Mouse (Mus musculus) bone marrow macrophage, adult 2 months (primary cell): Measurements from ENCODE around the gene Ube2h. TPM values are rescaled to one million over a fixed set of nuclear protein-coding genes. Genes with fewer than 3 reads are reported as not detected.
A peak's percentile ranks its signal among the peaks of the same experiment; 100 is the strongest.
"Not testable (repeated sequence)": the region's sequence is repeated elsewhere in the genome, so short reads cannot be mapped to it uniquely, and the experiment has no call there.

Experiments
- H3K27ac ChIP-seq: 2 replicates; pipeline ENCODE4 v1.5.1; 2012; ENCODE audit warnings: low read depth, low read length; ENCODE audit not compliant: insufficient read depth
- H3K4me1 ChIP-seq: 2 replicates; pipeline ENCODE4 v1.6.1; 2012; ENCODE audit warnings: low read length; ENCODE audit not compliant: control insufficient read depth, insufficient read depth
- H3K4me3 ChIP-seq: 2 replicates; pipeline ENCODE4 v1.5.1; 2012; ENCODE audit warnings: mild to moderate bottlenecking, low read length, moderate library complexity; ENCODE audit not compliant: insufficient read depth
- CTCF ChIP-seq: IDR thresholded peaks from 2 replicates; pipeline ENCODE4 v1.5.1; 2012; ENCODE audit warnings: low read depth, mild to moderate bottlenecking, low read length, moderate library complexity
- POLR2A ChIP-seq: IDR thresholded peaks from 2 replicates; pipeline ENCODE4 v1.6.1; 2012; ENCODE audit warnings: mild to moderate bottlenecking, low read depth, low read length, borderline replicate concordance
- polyA plus RNA-seq: library from polyadenylated mRNA; stranded (reverse); fragments of >200 nt; gene quantifications from 2 replicates; pipeline ENCODE4 v1.2.4, GENCODE M21; 2012; ENCODE audit not compliant: missing spikeins, insufficient read depth, insufficient read length

The Ube2h gene
- polyA plus RNA-seq, 1 experiment, result 39.4 TPM

DNA sequence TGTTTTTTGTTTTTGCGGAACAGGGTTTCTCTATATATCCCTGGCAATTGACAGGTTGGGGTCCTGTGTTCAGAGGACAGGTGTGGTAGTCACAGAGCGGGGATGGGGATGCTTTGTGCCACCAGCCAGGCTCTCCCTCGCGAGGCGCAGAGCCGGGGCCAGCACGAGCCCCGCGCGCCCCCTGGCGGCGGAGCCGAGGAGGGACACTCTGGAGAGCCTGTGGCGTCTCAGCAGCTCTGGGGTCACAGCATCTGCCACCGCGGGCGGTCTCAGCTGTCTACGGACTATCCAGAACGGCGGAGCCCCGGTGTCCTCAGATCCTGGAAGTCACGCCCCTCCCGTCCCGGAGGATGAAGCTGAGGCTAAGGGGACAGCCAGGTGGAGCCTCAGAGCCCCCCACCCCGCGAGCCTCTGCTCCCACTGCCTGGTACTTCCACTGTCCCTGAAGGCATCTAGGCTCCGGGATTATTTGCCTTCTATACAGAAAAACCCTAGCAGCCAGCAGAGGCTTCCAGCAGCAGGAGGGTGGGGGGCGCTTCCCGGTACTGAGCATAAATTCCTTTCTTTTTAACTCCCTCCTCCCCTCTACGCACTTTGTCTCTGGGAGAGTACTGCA is 98.6 kb downstream of the Ube2h start:
- no peak overlapping the region for H3K4me3 ChIP-seq

DNA sequence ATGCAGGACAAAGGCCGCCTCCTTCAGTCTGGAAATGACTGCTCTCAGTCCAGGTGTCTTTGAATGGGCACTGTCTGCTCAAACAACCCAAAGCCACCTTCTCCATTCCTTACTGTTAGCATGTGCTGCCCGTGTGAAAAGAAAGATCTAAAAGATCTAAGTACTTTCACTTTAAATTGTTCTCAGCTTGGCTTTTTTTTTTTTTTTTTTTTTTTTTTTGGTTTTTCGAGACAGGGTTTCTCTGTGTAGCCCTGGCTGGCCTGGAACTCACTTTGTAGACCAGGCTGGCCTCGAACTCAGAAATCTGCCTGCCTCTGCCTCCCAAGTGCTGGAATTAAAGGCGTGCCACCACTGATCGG is 99.2 kb downstream of the Ube2h start:
- not testable (repeated sequence) for H3K4me3 ChIP-seq, H3K4me1 ChIP-seq, H3K27ac ChIP-seq

More for the DNA sequence above, 98.6 kb downstream of the Ube2h start:
- TF ChIP-seq POLR2A (no peak), CTCF (peak; percentile 83)
- peaks cover 5% of the 10 kb centered on the region; the same call in 1 of the 2 replicates for H3K4me1 ChIP-seq
- H3K27ac ChIP-seq, result no peak overlapping the region

DNA sequence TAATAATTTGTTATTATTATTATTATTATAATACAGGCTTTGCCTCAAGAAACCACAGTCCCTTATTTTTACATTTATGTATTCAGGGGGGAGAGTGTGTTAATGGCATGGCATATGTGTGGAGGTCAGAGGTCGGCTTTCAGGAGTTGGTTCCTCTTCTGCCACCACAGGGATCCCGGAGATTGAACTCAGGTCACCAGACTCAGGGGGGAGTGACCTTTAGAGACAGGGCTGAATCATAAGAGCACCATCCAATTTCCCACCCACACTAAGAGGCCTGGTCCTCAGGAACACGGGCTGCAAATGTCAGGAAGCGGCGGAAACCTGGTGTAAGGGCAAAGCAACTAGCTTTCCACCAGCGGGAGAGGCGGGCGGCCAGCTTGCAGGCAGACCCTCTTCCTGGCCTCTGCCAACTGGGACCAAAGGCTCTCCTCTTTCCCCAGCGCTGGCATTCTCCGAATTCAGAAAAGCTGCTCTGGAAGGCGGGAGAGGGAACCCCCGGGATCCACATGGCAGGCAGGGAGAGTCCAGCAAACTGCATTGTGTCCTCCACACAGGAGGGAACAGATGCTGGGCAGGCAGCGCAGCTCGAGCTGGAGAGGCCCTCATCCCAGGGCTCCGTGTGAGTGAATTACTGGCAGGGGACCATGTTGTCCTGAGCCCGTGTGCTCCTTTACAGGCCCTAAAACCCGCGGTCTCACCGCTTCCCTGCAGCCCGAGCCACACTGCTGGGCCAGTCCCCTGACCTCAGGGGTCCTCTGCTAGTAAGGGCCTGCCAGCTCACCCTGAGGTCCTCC is 99.8 kb downstream of the Ube2h start:
- Histone ChIP-seq H3K27ac (no peak overlapping the region), H3K4me1 (peaks cover 5% of the 10 kb centered on the region; the same call in 1 of the 2 replicates), H3K4me3 (no peak overlapping the region)
- TF ChIP-seq CTCF, result no peak

DNA sequence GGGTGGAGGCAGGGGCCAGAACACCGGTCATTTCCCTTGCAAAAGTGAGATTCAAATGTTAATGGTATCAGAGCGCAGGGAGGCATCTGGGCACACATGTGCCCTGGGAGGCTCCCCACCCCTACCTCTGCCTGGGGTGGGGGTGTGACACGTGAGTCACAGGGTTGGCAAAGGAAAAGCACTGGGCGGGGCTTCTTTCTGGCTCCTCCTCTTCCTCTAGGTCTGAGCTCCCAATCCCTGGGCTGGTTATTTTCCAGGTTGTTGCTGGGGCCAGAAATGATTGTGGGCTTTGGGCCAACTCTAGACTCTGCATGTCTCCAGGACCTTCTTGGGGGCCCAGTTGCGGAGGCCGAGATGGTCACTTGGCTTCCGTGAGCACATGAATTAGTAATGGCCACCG is 108.2 kb downstream of the Ube2h start:
- Histone ChIP-seq H3K27ac (no peak overlapping the region), H3K4me3 (no peak overlapping the region), H3K4me1 (peaks cover 11% of the 10 kb centered on the region)
- TF ChIP-seq POLR2A (no peak), CTCF (no peak)

DNA sequence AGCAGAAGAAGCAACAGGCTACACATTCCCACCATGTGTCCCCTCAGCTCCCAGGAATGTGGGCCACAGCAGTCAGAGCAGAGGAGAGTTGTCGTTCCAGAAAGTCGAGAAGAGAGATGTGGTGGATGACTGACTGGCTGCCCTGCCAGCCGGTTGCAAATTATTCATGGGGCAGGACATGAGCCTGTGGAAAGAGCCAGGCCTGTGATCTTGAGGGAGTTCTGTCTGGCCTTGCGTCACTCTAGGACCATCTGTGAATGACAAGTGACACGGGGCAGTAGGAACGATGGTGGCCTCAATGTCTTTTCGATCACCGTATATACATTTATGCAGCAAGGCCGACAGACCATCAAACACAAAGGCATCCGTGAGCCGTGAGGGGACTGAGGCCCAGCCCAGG is 108.7 kb downstream of the Ube2h start:
- TF ChIP-seq POLR2A, result no peak
- no peak for TF ChIP-seq CTCF
- H3K4me3 ChIP-seq, result no peak overlapping the region
- peaks cover 11% of the 10 kb centered on the region for H3K4me1 ChIP-seq
- H3K27ac ChIP-seq, result no peak overlapping the region

DNA sequence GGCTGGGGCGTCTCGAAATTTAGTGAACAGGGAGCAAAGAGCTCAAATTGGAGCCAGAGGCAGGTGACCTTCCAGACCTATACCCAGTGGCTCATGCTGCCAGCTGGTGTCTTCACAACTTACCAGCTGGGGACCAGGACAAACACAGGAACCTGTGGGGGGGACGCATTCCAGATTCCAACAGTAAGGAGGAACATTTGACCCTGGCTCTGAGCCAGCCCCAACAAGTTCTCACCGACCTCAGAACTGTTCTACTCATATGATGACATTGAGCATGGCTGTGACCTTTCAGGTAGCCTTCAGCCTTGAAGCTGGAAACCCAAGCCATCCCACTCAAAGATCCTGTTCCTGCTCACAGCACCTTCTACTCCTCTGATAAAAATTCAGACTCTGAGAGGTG is 120.7 kb downstream of the Ube2h start:
- H3K4me1 ChIP-seq, result no peaks in the 10 kb centered on the region
- no peak overlapping the region for H3K27ac ChIP-seq
- H3K4me3 ChIP-seq, result no peak overlapping the region
- TF ChIP-seq POLR2A (no peak), CTCF (no peak)

DNA sequence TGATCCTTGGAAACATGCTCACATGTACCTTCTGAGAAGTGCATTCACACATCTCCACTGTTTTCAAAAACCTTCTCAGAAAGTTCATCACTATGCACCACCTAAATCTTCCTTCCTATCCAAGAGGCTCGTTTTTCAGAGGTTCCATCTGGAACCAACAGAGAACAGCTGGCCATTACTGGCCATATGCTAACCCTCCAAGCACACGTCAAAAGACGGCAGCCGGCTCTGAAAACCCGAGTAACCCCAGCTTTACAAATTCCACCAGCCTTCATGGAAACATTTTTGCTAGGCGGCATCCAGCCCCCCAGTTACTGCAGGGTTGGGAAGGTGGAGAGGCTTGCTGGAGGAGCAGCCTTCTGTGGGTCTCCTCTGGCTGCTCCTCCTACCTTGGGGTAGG is 122.3 kb downstream of the Ube2h start:
- Histone ChIP-seq H3K4me3 (no peak overlapping the region), H3K27ac (no peak overlapping the region), H3K4me1 (0 out of 2 replicates have a peak, but pooled peaks cover 6% of the 10 kb centered on the region)
- TF ChIP-seq CTCF, result no peak
- no peak for TF ChIP-seq POLR2A

DNA sequence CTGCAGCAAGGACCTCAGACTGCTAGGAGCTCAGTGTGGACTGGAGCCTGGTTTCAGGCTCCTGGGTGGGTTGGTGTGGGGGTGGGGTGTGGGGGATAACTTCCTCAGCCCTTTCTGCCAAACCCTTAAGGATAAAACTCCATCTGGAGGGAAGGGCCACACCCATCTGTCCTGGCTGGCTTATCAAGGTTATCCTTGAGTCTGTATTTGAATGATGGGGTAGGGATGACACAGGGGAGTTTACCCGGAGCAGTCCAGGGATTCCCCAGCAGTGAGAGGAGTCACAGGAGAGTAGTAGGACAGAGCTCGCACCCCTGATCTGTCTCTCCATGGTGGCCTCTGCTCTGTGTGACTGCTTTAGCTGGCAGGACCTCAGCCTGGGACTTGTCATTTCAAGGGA is 124.0 kb downstream of the Ube2h start:
- no peak for TF ChIP-seq POLR2A
- TF ChIP-seq CTCF, result no peak
- Histone ChIP-seq H3K4me1 (0 out of 2 replicates have a peak, but pooled peaks cover 6% of the 10 kb centered on the region), H3K4me3 (no peak overlapping the region)

DNA sequence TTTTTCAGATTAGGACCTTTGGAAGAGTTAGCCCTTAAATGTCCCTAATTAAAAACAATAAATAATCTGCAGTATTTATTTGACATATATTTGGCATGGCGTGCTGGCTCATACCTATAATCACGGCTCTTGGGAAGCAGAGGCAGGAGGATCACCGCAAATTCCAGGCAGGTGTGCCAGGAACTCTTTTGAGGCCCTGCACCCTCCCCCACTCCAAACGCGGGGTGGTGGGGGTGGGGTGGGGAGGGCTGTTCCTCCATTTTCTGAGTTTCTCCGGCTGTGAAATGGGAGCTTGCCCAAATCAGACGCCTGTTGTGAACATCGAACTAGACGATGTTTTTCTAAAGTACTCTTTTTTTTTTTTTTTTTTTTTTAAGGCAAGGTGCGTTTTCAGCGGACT is 125.3 kb downstream of the Ube2h start:
- Histone ChIP-seq H3K4me3 (no peak overlapping the region), H3K27ac (no peak overlapping the region), H3K4me1 (0 out of 2 replicates have a peak, but pooled peaks cover 6% of the 10 kb centered on the region)
- TF ChIP-seq POLR2A, result no peak
- no peak for TF ChIP-seq CTCF

More for the DNA sequence above, 124.0 kb downstream of the Ube2h start:
- no peak overlapping the region for H3K27ac ChIP-seq

DNA sequence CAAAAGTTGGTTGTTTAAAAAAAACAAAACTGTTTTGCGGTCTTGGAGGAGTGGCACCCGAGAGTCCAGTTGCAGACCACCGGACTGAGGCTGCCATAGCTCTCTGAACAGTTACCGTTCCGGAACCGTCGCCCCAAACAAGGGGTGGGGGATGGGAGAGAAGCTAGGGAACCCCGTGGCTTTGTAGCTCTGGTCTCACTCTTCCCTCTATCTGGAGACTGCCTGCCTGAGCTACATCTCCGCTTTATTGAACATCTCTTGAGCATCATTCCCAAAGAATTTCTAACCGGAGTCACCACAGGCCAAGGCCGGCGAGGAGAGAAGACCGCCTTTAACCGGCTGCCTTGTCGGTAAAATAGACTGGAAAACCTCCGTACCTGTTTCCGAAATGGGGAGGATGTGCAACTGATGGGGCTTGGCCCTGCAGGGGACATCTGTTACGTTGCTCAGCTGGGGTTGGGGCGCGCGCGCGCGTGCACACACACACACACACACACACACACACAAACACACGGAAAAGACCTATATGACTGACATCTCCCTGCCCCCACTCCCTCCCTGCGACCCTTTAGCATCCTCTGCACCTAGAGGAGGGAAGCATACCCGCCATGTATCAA is 126.2 kb downstream of the Ube2h start:
- Histone ChIP-seq H3K4me3 (no peak overlapping the region), H3K4me1 (0 out of 2 replicates have a peak, but pooled peaks cover 8% of the 10 kb centered on the region), H3K27ac (no peak overlapping the region)
- TF ChIP-seq CTCF (no peak), POLR2A (0 out of 2 replicates have a peak, but pooled peaks have one; percentile 8)
